In the genomic region with DNA sequence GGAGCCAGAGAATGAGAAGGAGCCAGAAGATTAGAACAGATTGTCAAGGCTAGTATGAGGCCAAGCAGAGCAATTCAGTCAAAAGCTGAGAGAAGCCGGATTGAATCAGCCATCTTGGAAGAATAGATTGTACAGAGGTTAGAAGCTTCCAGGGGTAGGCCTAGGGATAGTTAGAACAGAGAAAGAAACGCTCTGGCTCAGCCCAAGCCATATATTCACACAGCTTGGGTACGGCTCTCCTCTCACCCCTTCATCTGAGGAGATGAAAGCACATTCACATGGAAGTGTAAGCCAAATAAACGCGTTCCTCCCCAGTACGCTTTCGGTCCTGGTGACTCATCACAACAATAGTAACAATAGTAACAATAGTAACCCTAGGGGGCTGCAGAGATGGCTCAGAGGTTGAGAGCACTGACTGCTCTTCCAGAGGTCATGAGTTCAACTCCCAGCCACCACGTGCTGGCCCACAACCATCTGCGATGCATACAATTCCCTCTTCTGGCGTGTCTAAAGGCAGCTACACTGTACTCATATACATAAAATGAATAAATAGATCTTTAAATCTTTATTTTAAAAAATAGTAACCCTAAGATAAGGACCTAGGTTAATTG, we compare ENCODE assay signal across 8 mouse cellular contexts. TPM values are rescaled to one million over a fixed set of nuclear protein-coding genes. Genes with fewer than 3 reads are reported as not detected.
DNase-seq lines count a peak whose midpoint lies in the region; ATAC-seq and TF ChIP-seq lines count a peak whose summit lies in the region.

No protein-coding gene starts in this region.

- H3K27ac ChIP-seq in cerebellum, adult 2 months (ENCODE audit: insufficient read depth, low read length), result no peak overlapping the region
- H3K27ac ChIP-seq in limb, embryonic 14.5 days (replicated peaks; ENCODE audit: low read depth, low read length), result no peak overlapping the region

- no peak for TF ChIP-seq CTCF in cerebellum, adult 2 months (IDR thresholded peaks at IDR 0.05; ENCODE audit: borderline replicate concordance, insufficient read depth, low read depth, low read length)

- 11% methylated on average over 10 of the region's 10 CpGs for WGBS in cerebellum, adult 2 months
- 46% methylated on average over 10 of the region's 10 CpGs for WGBS in limb, embryonic 14.5 days

- DNase-seq in cerebellum, adult 2 months, result peak in 1 of 2 experiments; percentile 29
- no peak for DNase-seq in cerebellum, postnatal 4 days (ENCODE audit: low spot score in 2 of 2)
- peak; percentile 51 for DNase-seq in testis, postnatal 14 days (ENCODE audit: low spot score)
- DNase-seq in testis, postnatal 10 days (ENCODE audit: low spot score), result no peak
- no peak for DNase-seq in limb, embryonic 14.5 days (ENCODE audit: low spot score)
- no peak for DNase-seq in frontal cortex, postnatal 14 days (ENCODE audit: low spot score in 2 of 2)
- no peak for DNase-seq in MN1 (ENCODE audit: low spot score)
- DNase-seq in ovary, postnatal 14 days (ENCODE audit: low spot score), result no peak

- H3K36me3 ChIP-seq in limb, embryonic 14.5 days (ENCODE audit: control insufficient read depth, insufficient read depth, low read length), result peaks cover 30% of the 10 kb centered on the region

- H3K9ac ChIP-seq in limb, embryonic 14.5 days (ENCODE audit: low read depth, low read length, severe bottlenecking), result peak overlapping the region; percentile 88

- no peak for ATAC-seq in limb, embryonic 14.5 days (ENCODE audit: low FRiP score, low read depth)

- H3K27me3 ChIP-seq in cerebellum, adult 2 months (ENCODE audit: control insufficient read depth, insufficient read depth, low read length), result no peaks in the 10 kb centered on the region
- no peaks in the 10 kb centered on the region for H3K27me3 ChIP-seq in limb, embryonic 14.5 days (ENCODE audit: control insufficient read depth, insufficient read depth, low read length)

- peak overlapping the region; percentile 82 for H3K4me3 ChIP-seq in cerebellum, adult 2 months (replicated peaks; ENCODE audit: insufficient read depth, low read depth, low read length)
- peak overlapping the region; percentile 81 for H3K4me3 ChIP-seq in limb, embryonic 14.5 days (replicated peaks; ENCODE audit: low read length)

- TF ChIP-seq POLR2A in cerebellum, adult 2 months (IDR thresholded peaks at IDR 0.05; ENCODE audit: borderline replicate concordance, insufficient read depth, low read length), result no peak
- no peak for TF ChIP-seq POLR2A in limb, embryonic 14.5 days (IDR thresholded peaks at IDR 0.05; ENCODE audit: borderline replicate concordance, extremely low read depth, insufficient read depth, insufficient read length)

- H3K9me3 ChIP-seq in limb, embryonic 14.5 days (ENCODE audit: control insufficient read depth, low read length), result no peaks in the 10 kb centered on the region

- peaks cover 4% of the 10 kb centered on the region; the same call in 1 of the 2 replicates for H3K4me1 ChIP-seq in cerebellum, adult 2 months (ENCODE audit: control insufficient read depth, insufficient read depth, low read length)
- H3K4me1 ChIP-seq in limb, embryonic 14.5 days (ENCODE audit: control insufficient read depth, insufficient read depth, low read length), result peaks cover 17% of the 10 kb centered on the region

- peak overlapping the region; percentile 82 for H3K4me2 ChIP-seq in limb, embryonic 14.5 days (replicated peaks; ENCODE audit: low read depth, low read length, severe bottlenecking)

RNA-seq across cellular contexts. Expression of a gene that starts 0.7 kb away (rescaled TPM):
- 51.0 and 61.6 TPM in 2 replicates for polyA plus RNA-seq in cerebellum, adult 2 months (2012; rRNA removed)
- 37.3 and 50.4 TPM in 2 replicates for polyA plus RNA-seq in limb, embryonic 14.5 days (2012; rRNA removed)
- 121 and 122 TPM in 2 replicates for polyA plus RNA-seq in limb, embryonic 14.5 days (2014; fragmentation: Nextera tagmentation; extraction: Ambion mirVana)

RNA-seq across cellular contexts. Expression of a gene that starts 1.0 kb away (rescaled TPM):
- 39.6 and 40.3 TPM in 2 replicates for polyA plus RNA-seq in cerebellum, adult 2 months (2012; rRNA removed)
- polyA plus RNA-seq in limb, embryonic 14.5 days (2012; rRNA removed), result 33.2 and 44.0 TPM in 2 replicates
- 8.6 and 9.9 TPM in 2 replicates for polyA plus RNA-seq in limb, embryonic 14.5 days (2014; fragmentation: Nextera tagmentation; extraction: Ambion mirVana)

RNA-seq across cellular contexts. Expression of a gene that starts 13.0 kb away (rescaled TPM):
- 110 and 126 TPM in 2 replicates for polyA plus RNA-seq in cerebellum, adult 2 months (2012; rRNA removed)
- polyA plus RNA-seq in limb, embryonic 14.5 days (2012; rRNA removed), result 33.4 and 45.7 TPM in 2 replicates
- polyA plus RNA-seq in limb, embryonic 14.5 days (2014; fragmentation: Nextera tagmentation; extraction: Ambion mirVana), result 43.0 and 45.0 TPM in 2 replicates

RNA-seq across cellular contexts. Expression of a gene that starts 18.3 kb away (rescaled TPM):
- 6.4 and 10.6 TPM in 2 replicates for polyA plus RNA-seq in cerebellum, adult 2 months (2012; rRNA removed)
- polyA plus RNA-seq in limb, embryonic 14.5 days (2012; rRNA removed), result 6.9 and 7.0 TPM in 2 replicates
- 10.3 TPM in 2 replicates for polyA plus RNA-seq in limb, embryonic 14.5 days (2014; fragmentation: Nextera tagmentation; extraction: Ambion mirVana)

RNA-seq across cellular contexts. Expression of a gene that starts 45.4 kb away (rescaled TPM):
- polyA plus RNA-seq in cerebellum, adult 2 months (2012; rRNA removed), result 45.4 and 45.5 TPM in 2 replicates
- 49.8 and 61.6 TPM in 2 replicates for polyA plus RNA-seq in limb, embryonic 14.5 days (2012; rRNA removed)
- 56.0 and 64.2 TPM in 2 replicates for polyA plus RNA-seq in limb, embryonic 14.5 days (2014; fragmentation: Nextera tagmentation; extraction: Ambion mirVana)
